Mouse (Mus musculus) myocyte (in vitro differentiated cells): ENCODE results near the gene Hist1h3g. TPM values are rescaled to one million over a fixed set of nuclear protein-coding genes. Genes with fewer than 3 reads are reported as not detected.
A peak's percentile ranks its signal among the peaks of the same experiment; 100 is the strongest.

Experiments used
- H3K27me3 ChIP-seq: one replicate; pipeline ENCODE4 v1.6.1; 2011; ENCODE audit not compliant: control insufficient read depth, insufficient read depth, insufficient read length
- H3K36me3 ChIP-seq: one replicate; pipeline ENCODE4 v1.6.1; 2011; ENCODE audit not compliant: control insufficient read depth, insufficient read depth
- H3K4me2 ChIP-seq: one replicate; pipeline ENCODE4 v1.6.1; 2011; ENCODE audit warnings: low read depth, control low read depth
- H3K4me3 ChIP-seq: one replicate; pipeline ENCODE4 v1.5.1; 2011; ENCODE audit warnings: mild to moderate bottlenecking, control low read depth, moderate library complexity
- H3K79me2 ChIP-seq: one replicate; pipeline ENCODE4 v1.6.1; 2011; ENCODE audit not compliant: control insufficient read depth, insufficient read depth
- H3ac ChIP-seq: one replicate; pipeline ENCODE4 v1.6.1; 2011; ENCODE audit not compliant: control insufficient read depth, insufficient read length
- CEBPB ChIP-seq: IDR thresholded peaks from 2 replicates; pipeline ENCODE4 v1.6.1; 2011; ENCODE audit warnings: mild to moderate bottlenecking, moderate library complexity; ENCODE audit not compliant: poor library complexity, insufficient read depth, severe bottlenecking
- E2F4 ChIP-seq: IDR thresholded peaks from one replicate; pipeline ENCODE4 v1.6.1; 2011; ENCODE audit warnings: mild to moderate bottlenecking, control low read depth, moderate library complexity; ENCODE audit not compliant: insufficient read depth
- MAX ChIP-seq: IDR thresholded peaks from one replicate; pipeline ENCODE4 v1.6.1; 2011; ENCODE audit warnings: low read depth, mild to moderate bottlenecking, control low read depth
- MYOD1 ChIP-seq, 3 experiments: IDR thresholded peaks; one replicate each; pipeline ENCODE4 v1.6.1; 2011; ENCODE audit warnings: control low read depth in 2 of 3, low read depth in 2 of 3, mild to moderate bottlenecking in 2 of 3, moderate library complexity in 1 of 3; ENCODE audit not compliant: insufficient read length in 2 of 3, control insufficient read depth in 1 of 3
- MYOG ChIP-seq, 3 experiments: IDR thresholded peaks; one replicate each; pipeline ENCODE4 v1.6.1; 2011; ENCODE audit warnings: control low read depth in 2 of 3, low read depth in 2 of 3, mild to moderate bottlenecking in 2 of 3; ENCODE audit not compliant: insufficient read length in 2 of 3, control insufficient read depth in 1 of 3, insufficient read depth in 1 of 3
- POLR2A ChIP-seq: IDR thresholded peaks from one replicate; pipeline ENCODE4 v1.6.1; 2011; ENCODE audit warnings: low read depth, mild to moderate bottlenecking, control low read depth, moderate library complexity; ENCODE audit not compliant: insufficient read length
- POLR2AphosphoS2 ChIP-seq: IDR thresholded peaks from one replicate; pipeline ENCODE4 v1.6.1; 2011; ENCODE audit warnings: low read depth, control low read depth; ENCODE audit not compliant: insufficient read length
- REST ChIP-seq: IDR thresholded peaks from one replicate; pipeline ENCODE4 v1.6.1; 2011; ENCODE audit warnings: mild to moderate bottlenecking, control low read depth, moderate library complexity; ENCODE audit not compliant: insufficient read depth, insufficient read length
- SRF ChIP-seq: IDR thresholded peaks from one replicate; pipeline ENCODE4 v1.6.1; 2011; ENCODE audit warnings: low read depth; ENCODE audit not compliant: control insufficient read depth, insufficient read length
- TCF12 ChIP-seq: IDR thresholded peaks from one replicate; pipeline ENCODE4 v1.6.1; 2011; ENCODE audit warnings: mild to moderate bottlenecking, control low read depth; ENCODE audit not compliant: poor library complexity, insufficient read depth, severe bottlenecking
- TCF3 ChIP-seq: IDR thresholded peaks from one replicate; pipeline ENCODE4 v1.6.1; 2011; ENCODE audit warnings: low read depth, control low read depth; ENCODE audit not compliant: insufficient read length
- USF1 ChIP-seq: IDR thresholded peaks from one replicate; pipeline ENCODE4 v1.6.1; 2011; ENCODE audit warnings: low read depth, mild to moderate bottlenecking, control low read depth, moderate library complexity
- polyA plus RNA-seq: library from polyadenylated mRNA; unstranded; fragments of >200 nt; fragmentation: generic; extraction: Trizol; gene quantifications from one replicate; pipeline ENCODE4 v1.2.1, GENCODE M21; 2012; ENCODE audit warnings: missing spikeins

Hist1h3g gene
- polyA plus RNA-seq, 1 experiment, result 3.3 TPM

GRCm38 (mm10) chr13:23583387-23584068 lies 48.3 kb downstream of the Hist1h3g start:
- Histone ChIP-seq H3K4me2 (peak overlapping the region; percentile 96), H3K27me3 (no peaks in the 10 kb centered on the region), H3ac (no peak overlapping the region), H3K79me2 (no peaks in the 10 kb centered on the region), H3K4me3 (peak overlapping the region; percentile 33), H3K36me3 (no peaks in the 10 kb centered on the region)
- TF ChIP-seq POLR2AphosphoS2 (peak; percentile 14), MYOD1 (IDR thresholded peaks at IDR 0.05; ENCODE audit: control insufficient read depth in 1 of 3, insufficient read length in 2 of 3, low read depth in 2 of 3) (no peak)

- TF ChIP-seq POLR2AphosphoS2, result no peak
- TF ChIP-seq CEBPB, result no peak
- no peak for TF ChIP-seq MYOG (IDR thresholded peaks at IDR 0.05; ENCODE audit: control insufficient read depth in 1 of 3, insufficient read depth in 1 of 3, insufficient read length in 2 of 3, low read depth in 2 of 3)
- no peak for TF ChIP-seq POLR2A
- no peak for TF ChIP-seq SRF
- no peak for TF ChIP-seq USF1
- no peak for TF ChIP-seq REST
- TF ChIP-seq MYOD1 (IDR thresholded peaks at IDR 0.05; ENCODE audit: control insufficient read depth in 1 of 3, insufficient read length in 2 of 3, low read depth in 2 of 3), result no peak
- no peak for TF ChIP-seq MAX
- Histone ChIP-seq H3K36me3 (no peaks in the 10 kb centered on the region), H3ac (no peak overlapping the region), H3K4me2 (peak overlapping the region; percentile 96), H3K4me3 (peak overlapping the region; percentile 33), H3K27me3 (no peaks in the 10 kb centered on the region), H3K79me2 (no peaks in the 10 kb centered on the region)
Measured at GRCm38 (mm10) chr13:23584331-23584730, 49.1 kb downstream of the Hist1h3g start.

GRCm38 (mm10) chr13:23585029-23585441 lies 49.8 kb downstream of the Hist1h3g start:
- Histone ChIP-seq H3K36me3 (no peaks in the 10 kb centered on the region), H3ac (no peak overlapping the region), H3K27me3 (no peaks in the 10 kb centered on the region), H3K4me2 (peak overlapping the region; percentile 96), H3K4me3 (peak overlapping the region; percentile 33), H3K79me2 (no peaks in the 10 kb centered on the region)
- TF ChIP-seq POLR2AphosphoS2 (peak; percentile 79), TCF12 (no peak), E2F4 (no peak), REST (no peak), POLR2A (peak; percentile 56), MAX (no peak), CEBPB (no peak), MYOG (IDR thresholded peaks at IDR 0.05; ENCODE audit: control insufficient read depth in 1 of 3, insufficient read depth in 1 of 3, insufficient read length in 2 of 3, low read depth in 2 of 3) (no peak), USF1 (no peak), TCF3 (no peak), MYOD1 (IDR thresholded peaks at IDR 0.05; ENCODE audit: control insufficient read depth in 1 of 3, insufficient read length in 2 of 3, low read depth in 2 of 3) (no peak)

Other genes starting within 250 kb of the Hist1h3g start
- gene Zfp322a, start 166.2 kb upstream of the Hist1h3g start, polyA plus RNA-seq, result 4.3 TPM
- gene Abt1, start 111.6 kb upstream of the Hist1h3g start, polyA plus RNA-seq, result 7.4 TPM
- 0.02 TPM for gene Btn1a1, start 69.5 kb upstream of the Hist1h3g start, polyA plus RNA-seq
- gene Btn2a2, start 46.6 kb upstream of the Hist1h3g start, polyA plus RNA-seq, result 0.20 TPM
- gene Hist1h4h, start 4.4 kb upstream of the Hist1h3g start, polyA plus RNA-seq, result 21.5 TPM
- gene Hist1h2af, start 1.5 kb upstream of the Hist1h3g start, polyA plus RNA-seq, result 24.4 TPM
- gene Hist1h2bh, start 8.0 kb downstream of the Hist1h3g start, polyA plus RNA-seq, result 1.1 TPM
- gene Hist1h3f, start 8.6 kb downstream of the Hist1h3g start, polyA plus RNA-seq, result 0.91 TPM
- gene Hist1h4f, start 16.2 kb downstream of the Hist1h3g start, polyA plus RNA-seq, result 4.1 TPM
- 0.65 TPM for gene Hist1h1d, start 17.8 kb downstream of the Hist1h3g start, polyA plus RNA-seq
- 1.7 TPM for gene Hist1h3e, start 26.9 kb downstream of the Hist1h3g start, polyA plus RNA-seq
- 4.5 TPM for gene Hist1h2ae, start 35.8 kb downstream of the Hist1h3g start, polyA plus RNA-seq
- gene Hist1h2bg, start 36.0 kb downstream of the Hist1h3g start, polyA plus RNA-seq, result 7.8 TPM
- 2.1 TPM for gene Hist1h2bf, start 38.8 kb downstream of the Hist1h3g start, polyA plus RNA-seq
- 1.6 TPM for gene Hist1h2ad, start 39.0 kb downstream of the Hist1h3g start, polyA plus RNA-seq
- gene Hist1h3d, start 40.3 kb downstream of the Hist1h3g start, polyA plus RNA-seq, result 2.5 TPM
- gene Hist1h4d, start 46.2 kb downstream of the Hist1h3g start, polyA plus RNA-seq, result 1.8 TPM
- gene Hist1h2be, start 85.7 kb downstream of the Hist1h3g start, polyA plus RNA-seq, result 4.3 TPM
- 4.7 TPM for gene Hist1h1e, start 87.1 kb downstream of the Hist1h3g start, polyA plus RNA-seq
- gene Hist1h2ac, start 148.5 kb downstream of the Hist1h3g start, polyA plus RNA-seq, result 1.3 TPM
- 113 TPM for gene Hist1h2bc, start 148.8 kb downstream of the Hist1h3g start, polyA plus RNA-seq
- 0.05 TPM for gene Hist1h1t, start 160.4 kb downstream of the Hist1h3g start, polyA plus RNA-seq
- 0.56 TPM for gene Hist1h4c, start 163.0 kb downstream of the Hist1h3g start, polyA plus RNA-seq
- 5.1 TPM for gene Hfe, start 175.4 kb downstream of the Hist1h3g start, polyA plus RNA-seq
- 273 TPM for gene Hist1h1c, start 203.4 kb downstream of the Hist1h3g start, polyA plus RNA-seq
- 2.5 TPM for gene Hist1h3c, start 210.2 kb downstream of the Hist1h3g start, polyA plus RNA-seq
- gene Hist1h2bb, start 211.3 kb downstream of the Hist1h3g start, polyA plus RNA-seq, result 1.3 TPM
- 2.1 TPM for gene Hist1h2ab, start 215.7 kb downstream of the Hist1h3g start, polyA plus RNA-seq
- 1.3 TPM for gene Hist1h3b, start 216.8 kb downstream of the Hist1h3g start, polyA plus RNA-seq
- 5.5 TPM for gene Hist1h4b, start 221.6 kb downstream of the Hist1h3g start, polyA plus RNA-seq
- 4.2 TPM for gene Hist1h4a, start 225.8 kb downstream of the Hist1h3g start, polyA plus RNA-seq
- gene Hist1h3a, start 227.0 kb downstream of the Hist1h3g start, polyA plus RNA-seq, result 1.3 TPM
- gene Hist1h1a, start 228.2 kb downstream of the Hist1h3g start, polyA plus RNA-seq, result 0.98 TPM
- not detected for gene Trim38, start 234.5 kb downstream of the Hist1h3g start, polyA plus RNA-seq